Mouse (Mus musculus): ENCODE results near the gene Olfr1232. TPM values are rescaled to one million over a fixed set of nuclear protein-coding genes. Genes with fewer than 3 reads are reported as not detected.

The Olfr1232 gene
- not detected in 2 replicates for polyA plus RNA-seq (2012; rRNA removed)

GRCm38 (mm10) chr2:89329575-89329974 is at the start of gene Olfr1232:
Gene Olfr1232 (minus strand): TSS chr2:89329675.

DNA sequence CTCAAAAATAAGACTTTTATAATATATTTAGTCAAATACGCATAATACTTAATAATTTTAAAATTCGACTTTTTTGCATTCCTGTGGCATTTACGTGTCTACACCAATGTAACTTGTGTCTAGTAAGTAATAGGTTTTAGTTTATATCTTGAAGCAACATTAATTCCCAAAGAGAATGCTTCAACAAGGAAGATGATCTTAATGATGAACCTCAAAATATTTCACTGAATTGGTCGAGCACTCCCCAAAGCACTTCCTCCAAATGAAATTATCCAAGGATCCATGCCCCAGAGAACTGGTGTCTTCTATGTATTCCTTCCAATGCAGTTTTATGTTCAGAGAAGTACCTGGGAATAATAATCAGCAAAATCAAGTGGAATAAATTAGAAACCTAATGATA is 35.3 kb upstream of the Olfr1232 start, which contains the start of gene Olfr1234:
Gene Olfr1234 (minus strand): TSS at position 101 of the 400 bp plus-strand sequence.

DNA sequence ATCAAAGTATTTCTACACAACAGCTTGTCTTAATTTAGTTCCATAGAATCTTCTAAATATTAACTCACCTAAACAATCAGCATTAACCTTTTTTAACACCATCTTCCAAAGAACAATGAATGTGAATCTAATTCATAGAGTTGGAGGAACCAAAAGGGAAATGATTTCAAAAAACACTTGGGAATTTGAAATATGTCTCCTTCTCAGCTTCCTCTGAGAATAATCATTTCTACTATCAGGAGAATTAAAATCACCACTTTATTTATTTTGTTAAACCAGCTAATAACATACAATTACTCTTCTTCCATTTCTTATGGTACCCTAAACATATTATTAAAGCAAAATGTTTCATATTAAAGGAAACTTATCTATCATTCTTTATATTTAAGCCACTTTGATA is 12.8 kb upstream of the Olfr1232 start, which contains the start of gene Olfr1233:
Gene Olfr1233 (minus strand): TSS at position 101 of the 400 bp plus-strand sequence.

DNA sequence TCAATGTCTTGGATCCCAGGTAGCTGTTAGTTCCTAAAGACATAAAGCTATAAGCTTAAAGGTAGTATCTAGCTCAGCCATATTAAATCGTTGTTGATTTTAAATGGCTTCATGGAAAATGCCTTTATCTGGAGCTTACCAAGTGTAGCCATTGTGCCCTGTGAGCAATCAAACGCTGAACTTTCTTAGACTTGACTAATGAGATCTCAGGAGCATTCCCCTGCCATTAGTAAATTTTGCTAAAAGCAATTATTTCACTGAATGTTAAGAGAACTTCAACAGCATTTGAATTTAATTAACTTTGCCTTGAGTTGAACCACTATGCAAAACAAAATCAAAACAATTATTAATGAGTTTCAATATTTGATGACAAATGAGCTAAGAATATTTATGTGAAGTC is 22.5 kb downstream of the Olfr1232 start, which contains the start of gene Olfr1231:
Gene Olfr1231 (minus strand): TSS at position 101 of the 400 bp plus-strand sequence.

DNA sequence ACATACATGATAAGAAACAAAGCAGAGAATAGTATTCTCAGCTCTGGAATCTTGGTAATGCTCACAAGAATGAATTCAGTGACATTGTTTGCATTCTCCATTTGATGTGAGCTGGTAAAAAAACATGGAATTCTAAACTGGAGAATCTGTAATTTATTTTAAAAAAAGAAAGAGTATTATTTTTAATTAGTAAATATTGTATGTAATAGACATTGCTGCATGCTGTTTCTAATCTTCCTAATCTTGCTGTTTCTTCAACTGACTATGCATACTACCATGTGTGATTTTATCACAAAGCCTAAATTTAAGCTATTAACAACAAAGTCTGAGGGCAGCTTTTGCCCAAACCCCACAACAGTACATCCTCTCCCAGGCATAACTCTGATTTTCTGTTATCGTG is 32.3 kb downstream of the Olfr1232 start, which contains the start of gene Olfr1230:
Gene Olfr1230 (minus strand): TSS at position 101 of the 400 bp plus-strand sequence.

DNA sequence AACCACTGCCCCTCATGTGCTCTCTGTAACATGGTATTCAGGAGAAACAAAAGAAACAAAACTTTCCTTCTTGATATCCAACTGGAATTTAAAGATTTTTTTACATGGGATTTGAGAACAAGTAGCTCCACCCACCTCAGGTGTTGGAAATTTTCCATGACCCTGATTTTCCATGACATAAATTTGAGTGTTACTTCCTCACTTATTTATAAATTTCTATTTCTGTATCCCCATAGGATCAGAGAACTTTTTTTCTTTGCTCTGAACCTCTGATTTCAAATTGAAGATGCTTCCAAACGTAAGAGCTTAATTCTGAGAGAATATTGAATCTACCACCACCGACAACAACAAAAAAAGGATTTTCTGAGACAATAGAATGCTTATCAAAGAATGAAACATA is 41.6 kb downstream of the Olfr1232 start, which contains the start of gene Olfr1229:
Gene Olfr1229 (minus strand): TSS at position 101 of the 400 bp plus-strand sequence.

Other genes starting within 250 kb of the Olfr1232 start
- gene Olfr1219, start 246.2 kb downstream of the Olfr1232 start, polyA plus RNA-seq (2012; rRNA removed) = not detected in 2 replicates
- not detected in 2 replicates for gene Olfr1220, start 222.8 kb downstream of the Olfr1232 start, polyA plus RNA-seq (2012; rRNA removed)
- gene Olfr1221, start 212.4 kb downstream of the Olfr1232 start, polyA plus RNA-seq (2012; rRNA removed) = not detected in 2 replicates
- gene Olfr1222, start 196.6 kb downstream of the Olfr1232 start, polyA plus RNA-seq (2012; rRNA removed) = not detected in 2 replicates
- gene Olfr1223, start 178.1 kb downstream of the Olfr1232 start, polyA plus RNA-seq (2012; rRNA removed) = not detected in 2 replicates
- gene Olfr1224-ps1, start 165.6 kb downstream of the Olfr1232 start, polyA plus RNA-seq (2012; rRNA removed) = not detected in 2 replicates
- gene Olfr1225, start 155.0 kb downstream of the Olfr1232 start, polyA plus RNA-seq (2012; rRNA removed) = not detected in 2 replicates
- not detected in 2 replicates for gene Olfr1226, start 129.6 kb downstream of the Olfr1232 start, polyA plus RNA-seq (2012; rRNA removed)
- gene Olfr1228, start 75.6 kb downstream of the Olfr1232 start, polyA plus RNA-seq (2012; rRNA removed) = not detected in 2 replicates
- not detected in 2 replicates for gene Olfr1229, start 41.7 kb downstream of the Olfr1232 start, polyA plus RNA-seq (2012; rRNA removed)
- gene Olfr1230, start 32.4 kb downstream of the Olfr1232 start, polyA plus RNA-seq (2012; rRNA removed) = not detected in 2 replicates
- gene Olfr1231, start 22.6 kb downstream of the Olfr1232 start, polyA plus RNA-seq (2012; rRNA removed) = not detected in 2 replicates
- not detected in 2 replicates for gene Olfr1233, start 12.7 kb upstream of the Olfr1232 start, polyA plus RNA-seq (2012; rRNA removed)
- gene Olfr1234, start 35.2 kb upstream of the Olfr1232 start, polyA plus RNA-seq (2012; rRNA removed) = not detected in 2 replicates
- gene Olfr1238, start 80.0 kb upstream of the Olfr1232 start, polyA plus RNA-seq (2012; rRNA removed) = not detected in 2 replicates
- not detected in 2 replicates for gene Olfr1239, start 90.7 kb upstream of the Olfr1232 start, polyA plus RNA-seq (2012; rRNA removed)
- gene Olfr1240, start 113.3 kb upstream of the Olfr1232 start, polyA plus RNA-seq (2012; rRNA removed) = not detected in 2 replicates
- not detected in 2 replicates for gene Olfr1241, start 157.5 kb upstream of the Olfr1232 start, polyA plus RNA-seq (2012; rRNA removed)
- not detected in 2 replicates for gene Olfr1242, start 168.7 kb upstream of the Olfr1232 start, polyA plus RNA-seq (2012; rRNA removed)
- gene Olfr1243, start 201.8 kb upstream of the Olfr1232 start, polyA plus RNA-seq (2012; rRNA removed) = not detected in 2 replicates
- gene Olfr1245, start 248.8 kb upstream of the Olfr1232 start, polyA plus RNA-seq (2012; rRNA removed) = not detected in 2 replicates

All from stomach, adult 2 months (tissue).